Mouse (Mus musculus) embryonic facial prominence, embryonic 11.5 days (tissue): ENCODE measurements around the gene Rfx2. TPM values are rescaled to one million over a fixed set of nuclear protein-coding genes. Genes with fewer than 3 reads are reported as not detected.

Experiments used
- ATAC-seq: fragments of 200-750 bp; cut with Nextera tagmentation; replicated peaks from 2 replicates; pipeline ENCODE4 v1.8.0; 2017; ENCODE audit warnings: low read depth; ENCODE audit not compliant: insufficient number of reproducible peaks, low FRiP score, low TSS enrichment
- DNase-seq: peaks from one replicate; pipeline ENCODE4 v3.0.0-alpha.2; 2015; ENCODE audit warnings: low spot score
- H3K27ac ChIP-seq: fragments of 300-500 bp; sonication (generic); replicated peaks from 2 replicates; pipeline ENCODE4 v1.5.1; 2014; ENCODE audit warnings: mild to moderate bottlenecking, low read depth, low read length, control low read depth
- H3K27me3 ChIP-seq: fragments of 300-500 bp; sonication (generic); 2 replicates; pipeline ENCODE4 v1.6.1; 2014; ENCODE audit warnings: mild to moderate bottlenecking, low read length, moderate library complexity, mixed read lengths; ENCODE audit not compliant: control insufficient read depth, insufficient read depth
- H3K36me3 ChIP-seq: fragments of 300-500 bp; sonication (generic); replicated peaks from 2 replicates; pipeline ENCODE4 v1.6.1; 2014; ENCODE audit warnings: low read depth, mild to moderate bottlenecking, low read length, moderate library complexity, mixed read lengths; ENCODE audit not compliant: control insufficient read depth, insufficient read depth
- H3K4me1 ChIP-seq: fragments of 300-500 bp; sonication (generic); 2 replicates; pipeline ENCODE4 v1.6.1; 2014; ENCODE audit warnings: low read length, mixed read lengths; ENCODE audit not compliant: control insufficient read depth, insufficient read depth
- H3K4me2 ChIP-seq: fragments of 300-500 bp; sonication (generic); 2 replicates; pipeline ENCODE4 v1.6.1; 2014; ENCODE audit warnings: low read depth, mild to moderate bottlenecking, control low read depth, low read length, moderate library complexity
- H3K4me3 ChIP-seq: fragments of 300-500 bp; sonication (generic); 2 replicates; pipeline ENCODE4 v1.5.1; 2014; ENCODE audit warnings: low read depth, low read length, control low read depth
- H3K9ac ChIP-seq: fragments of 300-500 bp; sonication (generic); replicated peaks from 2 replicates; pipeline ENCODE4 v1.6.1; 2014; ENCODE audit warnings: mild to moderate bottlenecking, control low read depth, low read length
- H3K9me3 ChIP-seq: fragments of 300-500 bp; sonication (generic); replicated peaks from 2 replicates; pipeline ENCODE4 v1.6.1; 2016; ENCODE audit warnings: mild to moderate bottlenecking, low read length, inconsistent platforms, mixed read lengths; ENCODE audit not compliant: control insufficient read depth
- WGBS: fragments of 180-500 bp; shearing (Covaris S2); extraction: QIAGEN DNeasy Blood & Tissue Kit; methylation state at CpG from one replicate; pipeline ENCODE4 v1.1.7; 2014; 5-methylcytosine and 5-hydroxymethylcytosine counted together
- polyA plus RNA-seq: library from polyadenylated mRNA; unstranded; fragments of >200 nt; fragmentation: Nextera tagmentation; extraction: Ambion mirVana; gene quantifications from 2 replicates; pipeline ENCODE4 v1.2.1, GENCODE M21; 2014

The Rfx2 gene
- 2.3 and 2.4 TPM in 2 replicates for polyA plus RNA-seq

DNA sequence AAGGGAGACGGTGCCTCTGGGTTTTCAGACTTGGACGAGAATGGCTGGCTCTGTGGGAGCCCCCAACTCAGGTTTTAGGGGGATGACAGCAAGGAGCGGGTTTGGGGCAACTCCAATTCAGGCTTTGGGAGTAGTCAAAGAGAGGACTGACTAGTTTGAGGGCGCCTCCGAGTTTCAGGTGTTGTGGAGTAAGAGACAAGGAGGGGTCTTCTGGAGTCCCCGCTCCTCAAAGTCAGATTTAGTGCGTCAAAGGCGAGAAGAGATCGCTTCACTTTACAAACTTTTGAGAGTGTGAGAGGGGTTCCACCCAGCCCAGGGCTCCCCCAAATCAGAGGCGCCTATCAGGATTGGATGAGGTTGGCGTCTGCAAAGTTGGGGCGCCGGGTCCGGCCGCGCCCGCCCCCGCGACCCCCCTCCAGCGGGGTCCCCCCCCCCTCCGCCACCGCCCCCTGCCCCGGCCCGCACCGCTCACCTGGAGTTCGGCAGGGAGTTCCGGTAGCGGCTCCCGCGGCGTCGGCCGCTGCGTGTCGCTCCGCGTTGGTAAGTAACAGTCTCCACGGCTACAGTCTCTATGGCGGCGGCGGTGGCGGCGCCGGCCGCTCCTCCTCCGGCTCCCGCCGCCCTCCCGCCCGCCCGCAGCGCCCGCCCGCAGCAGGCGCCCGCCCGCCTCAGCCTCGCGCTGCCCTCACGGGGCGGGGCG is at the start of gene Rfx2:
Gene Rfx2 (minus strand): TSS at position 603 of the 700 bp plus-strand sequence.
- WGBS, result under 1% methylated on average over 38 of the region's 62 CpGs
- H3K4me1 ChIP-seq, result no peaks in the 10 kb centered on the region
- H3K27me3 ChIP-seq, result peaks cover 3% of the 10 kb centered on the region; the same call in 1 of the 2 replicates
- H3K4me2 ChIP-seq, result peak within 1 kb of the TSS; percentile 87
- peak within 1 kb of the TSS; percentile 55 for H3K9ac ChIP-seq
- H3K9me3 ChIP-seq, result no peaks in the 10 kb centered on the region
- DNase-seq (peak; percentile 33), ATAC-seq (peak; percentile 79)
- H3K27ac ChIP-seq, result no peak within 1 kb of the TSS
- no peaks in the 10 kb centered on the region for H3K36me3 ChIP-seq
- peak within 1 kb of the TSS; percentile 62 for H3K4me3 ChIP-seq

DNA sequence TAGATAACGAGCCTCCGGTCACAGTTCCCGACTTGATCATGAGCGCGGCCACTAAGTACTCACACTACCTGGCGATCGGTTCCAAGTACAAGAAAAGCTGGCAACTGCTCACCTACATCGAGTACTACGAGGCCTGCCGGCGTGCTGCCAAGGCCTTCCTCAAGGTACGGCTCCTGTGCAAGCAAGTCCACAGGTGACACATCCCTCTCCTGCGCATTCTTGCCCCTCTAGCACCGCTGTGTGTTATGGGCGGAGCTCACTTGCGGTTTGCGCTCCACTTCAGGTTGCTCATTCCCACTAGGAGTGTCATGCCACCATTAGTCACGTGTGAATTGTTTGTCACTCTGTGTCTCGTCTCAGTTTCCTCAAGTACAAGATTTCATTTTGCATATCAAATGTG is 46.6 kb upstream of the Rfx2 start:
- no peak overlapping the region for H3K4me2 ChIP-seq
- no peaks in the 10 kb centered on the region for H3K36me3 ChIP-seq
- H3K27ac ChIP-seq, result no peak overlapping the region
- no peaks in the 10 kb centered on the region for H3K4me1 ChIP-seq
- WGBS, result 91% methylated on average over 19 of the region's 19 CpGs
- no peaks in the 10 kb centered on the region for H3K27me3 ChIP-seq
- no peaks in the 10 kb centered on the region for H3K9me3 ChIP-seq
- H3K9ac ChIP-seq, result no peak overlapping the region
- no peak overlapping the region for H3K4me3 ChIP-seq
- ATAC-seq, result no peak
- no peak for DNase-seq

DNA sequence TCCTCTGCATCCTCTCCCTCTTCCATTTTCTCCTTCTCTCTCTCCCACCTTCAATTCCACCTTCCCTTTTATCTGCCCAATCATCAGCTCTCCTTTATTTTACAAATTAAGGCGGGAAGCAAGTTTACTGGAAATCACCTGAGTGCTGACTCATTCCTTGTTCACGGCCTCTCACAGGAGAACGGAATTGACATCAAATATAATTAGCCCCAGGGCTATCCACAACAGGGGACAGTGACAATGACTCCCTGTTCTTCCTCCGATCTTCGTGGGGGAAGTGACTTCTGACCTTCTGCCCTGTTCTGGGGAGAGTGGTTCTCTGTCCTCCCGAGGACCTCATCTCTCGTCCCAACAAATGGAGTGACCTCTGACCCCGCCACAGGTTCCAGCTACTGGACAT is 46.2 kb upstream of the Rfx2 start:
- ATAC-seq, result no peak
- H3K9ac ChIP-seq, result no peak overlapping the region
- 44% methylated on average over 8 of the region's 8 CpGs for WGBS

DNA sequence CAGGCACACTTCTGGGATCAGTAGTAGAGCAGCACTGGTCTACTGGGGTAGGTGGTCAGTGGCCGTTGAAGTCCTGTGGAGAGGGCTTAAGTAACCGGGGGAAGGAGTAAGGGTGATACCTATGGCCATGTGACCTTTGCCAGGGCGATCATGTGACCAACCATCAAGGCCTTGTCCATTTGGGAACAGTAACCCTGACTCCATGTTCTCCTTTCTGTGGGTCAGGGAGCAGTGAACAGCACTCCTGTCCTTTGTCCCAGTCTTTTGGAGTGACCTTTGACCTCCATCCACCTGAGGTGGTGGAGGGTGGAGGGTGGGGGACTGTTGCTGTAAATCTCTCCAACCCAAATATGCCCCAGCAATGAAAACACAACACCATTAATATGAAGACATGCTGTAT is 45.7 kb upstream of the Rfx2 start:
- Histone ChIP-seq H3K27ac (no peak overlapping the region), H3K36me3 (no peaks in the 10 kb centered on the region), H3K4me3 (no peak overlapping the region), H3K9ac (no peak overlapping the region), H3K27me3 (no peaks in the 10 kb centered on the region), H3K4me1 (no peaks in the 10 kb centered on the region), H3K9me3 (no peaks in the 10 kb centered on the region), H3K4me2 (no peak overlapping the region)
- DNase-seq (no peak), ATAC-seq (no peak)
- 90% methylated on average over 3 of the region's 3 CpGs for WGBS

More for the DNA sequence above, 46.2 kb upstream of the Rfx2 start:
- Histone ChIP-seq H3K36me3 (no peaks in the 10 kb centered on the region), H3K27me3 (no peaks in the 10 kb centered on the region), H3K9me3 (no peaks in the 10 kb centered on the region), H3K4me2 (no peak overlapping the region), H3K4me3 (no peak overlapping the region), H3K4me1 (no peaks in the 10 kb centered on the region), H3K27ac (no peak overlapping the region)
- DNase-seq, result no peak

DNA sequence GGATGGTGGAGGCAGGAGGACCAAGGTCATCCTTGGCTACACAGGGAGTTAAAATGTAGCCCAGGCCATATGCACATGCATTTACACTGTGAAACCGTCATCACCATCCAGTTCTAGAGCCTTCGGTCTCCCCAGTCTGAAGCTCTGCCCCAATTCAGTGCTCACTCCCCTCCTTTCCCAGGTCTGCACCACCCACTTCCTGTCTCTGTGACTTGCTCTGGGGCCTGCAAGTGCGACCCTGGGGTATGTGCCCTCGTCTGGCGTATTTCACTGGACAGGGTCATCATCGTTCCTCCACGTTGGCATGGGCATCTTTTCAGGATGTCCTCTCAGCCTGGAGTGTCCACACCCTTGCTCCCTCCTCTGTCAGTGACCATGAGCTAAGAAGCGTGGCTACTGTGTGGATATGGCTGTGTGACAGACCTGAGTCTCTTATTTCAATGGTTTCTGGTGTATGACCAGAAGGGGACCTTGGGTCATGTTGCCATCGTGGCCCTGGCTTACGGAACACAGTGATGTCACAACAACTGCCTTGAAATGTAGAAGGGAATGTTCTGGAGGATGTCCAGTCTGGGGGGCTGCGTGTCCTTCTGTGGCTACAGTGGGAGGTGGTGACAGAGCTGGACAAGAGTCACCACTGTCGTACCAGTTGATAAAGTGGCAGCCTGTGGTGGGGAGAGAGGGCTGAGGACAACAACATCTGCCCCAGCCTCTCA is 44.3 kb upstream of the Rfx2 start, which contains the start of gene 1700061G19Rik:
Gene 1700061G19Rik (plus strand): TSS at position 542 of the 716 bp plus-strand sequence.
- no peak within 1 kb of the TSS for H3K9ac ChIP-seq
- no peak within 1 kb of the TSS for H3K4me2 ChIP-seq
- ATAC-seq (no peak), DNase-seq (no peak)
- H3K9me3 ChIP-seq, result no peaks in the 10 kb centered on the region; the same call in 1 of the 2 replicates
- no peaks in the 10 kb centered on the region for H3K4me1 ChIP-seq
- 86% methylated on average over 12 of the region's 12 CpGs for WGBS
- no peak within 1 kb of the TSS for H3K4me3 ChIP-seq
- no peak within 1 kb of the TSS for H3K27ac ChIP-seq
- no peaks in the 10 kb centered on the region for H3K27me3 ChIP-seq
- no peaks in the 10 kb centered on the region for H3K36me3 ChIP-seq

DNA sequence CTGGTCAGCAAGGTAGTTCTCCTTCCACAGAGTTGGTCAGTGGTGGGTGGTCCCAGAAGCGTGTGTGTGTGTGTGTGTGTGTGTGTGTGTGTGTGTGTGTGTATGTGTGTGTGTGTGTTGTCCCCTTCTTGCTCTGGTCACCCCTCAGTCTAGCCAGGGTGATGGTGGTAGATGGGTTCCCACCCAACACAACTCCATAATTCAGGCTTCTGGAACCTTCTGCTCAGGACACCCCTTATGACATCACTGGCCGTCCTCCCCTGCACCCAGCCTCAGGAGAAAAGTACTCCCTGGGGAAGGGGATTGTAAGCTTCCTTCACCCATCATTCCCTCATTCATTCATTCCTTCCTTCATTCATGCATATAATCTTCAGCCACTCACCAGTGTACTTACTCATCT is 43.4 kb upstream of the Rfx2 start, which contains the start of gene Acsbg2:
Gene Acsbg2 (minus strand): TSS at position 211 of the 400 bp plus-strand sequence.
- no peak within 1 kb of the TSS for H3K4me2 ChIP-seq
- H3K9me3 ChIP-seq, result no peaks in the 10 kb centered on the region; the same call in 1 of the 2 replicates
- no peaks in the 10 kb centered on the region for H3K27me3 ChIP-seq
- WGBS, result 93% methylated on average over 2 of the region's 2 CpGs
- ATAC-seq (no peak), DNase-seq (no peak)
- no peak within 1 kb of the TSS for H3K27ac ChIP-seq
- H3K36me3 ChIP-seq, result no peaks in the 10 kb centered on the region
- no peak within 1 kb of the TSS for H3K9ac ChIP-seq
- H3K4me1 ChIP-seq, result no peaks in the 10 kb centered on the region
- H3K4me3 ChIP-seq, result no peak within 1 kb of the TSS

DNA sequence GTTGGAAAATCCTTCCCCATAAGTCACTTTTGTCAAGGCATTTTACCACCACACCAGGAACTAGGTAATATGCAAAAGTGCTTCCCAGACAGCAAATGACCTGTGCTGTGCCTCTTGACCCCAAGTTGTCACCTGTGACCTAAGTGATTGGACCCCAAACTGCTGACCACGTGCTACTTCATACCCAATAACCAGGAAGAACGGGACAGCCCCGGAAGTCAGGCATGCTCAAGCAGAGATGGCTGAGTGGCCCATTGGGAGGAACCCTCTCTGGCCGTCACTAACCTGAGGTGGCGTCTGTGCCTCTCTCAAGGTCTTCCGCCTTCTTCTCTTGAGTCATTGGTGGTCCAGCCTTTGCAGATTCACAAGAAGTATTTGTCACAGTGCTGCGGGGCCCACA is 41.7 kb upstream of the Rfx2 start:
- 71% methylated on average over 7 of the region's 7 CpGs for WGBS
- no peaks in the 10 kb centered on the region for H3K4me1 ChIP-seq
- H3K27me3 ChIP-seq, result no peaks in the 10 kb centered on the region

DNA sequence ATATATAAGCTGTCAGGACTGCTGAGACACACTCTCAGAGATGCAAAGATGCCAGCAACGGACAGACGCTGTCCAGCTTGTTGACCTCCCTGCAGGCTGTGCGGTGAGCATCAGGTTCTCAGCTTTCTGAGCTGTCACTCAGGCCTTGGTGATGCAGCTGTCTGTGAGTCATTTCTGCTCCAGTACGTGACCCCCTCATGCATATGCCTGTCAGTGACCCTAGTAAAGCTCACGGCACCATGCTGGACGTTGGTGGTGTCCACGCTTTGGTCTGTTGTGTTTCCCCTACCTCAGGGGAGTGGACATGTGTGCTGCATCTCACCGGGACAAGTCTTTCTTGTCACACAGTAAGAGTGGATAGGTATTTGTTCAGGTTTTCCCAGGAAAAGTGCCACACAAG is 41.0 kb upstream of the Rfx2 start:
- H3K4me3 ChIP-seq, result no peak overlapping the region
- no peak for ATAC-seq
- H3K4me2 ChIP-seq, result no peak overlapping the region
- 71% methylated on average over 8 of the region's 8 CpGs for WGBS
- no peaks in the 10 kb centered on the region; the same call in 1 of the 2 replicates for H3K9me3 ChIP-seq
- no peaks in the 10 kb centered on the region for H3K27me3 ChIP-seq
- H3K9ac ChIP-seq, result no peak overlapping the region
- no peaks in the 10 kb centered on the region for H3K36me3 ChIP-seq
- no peak overlapping the region for H3K27ac ChIP-seq
- H3K4me1 ChIP-seq, result no peaks in the 10 kb centered on the region
- DNase-seq, result no peak

More for the DNA sequence above, 41.7 kb upstream of the Rfx2 start:
- no peak overlapping the region for H3K4me3 ChIP-seq
- no peak overlapping the region for H3K27ac ChIP-seq
- H3K36me3 ChIP-seq, result no peaks in the 10 kb centered on the region
- no peak for DNase-seq
- no peak for ATAC-seq
- no peak overlapping the region for H3K9ac ChIP-seq
- no peak overlapping the region for H3K4me2 ChIP-seq
- H3K9me3 ChIP-seq, result no peaks in the 10 kb centered on the region; the same call in 1 of the 2 replicates
